Mouse (Mus musculus) liver, adult (tissue): ENCODE data around the gene Nmnat2.

Source experiments
- GATA4 ChIP-seq: IDR thresholded peaks from 2 replicates; pipeline ENCODE4 v1.6.1; 2014; ENCODE audit warnings: mild to moderate bottlenecking, low read length; ENCODE audit not compliant: insufficient replicate concordance

Gene Nmnat2

GRCm38 (mm10) chr1:153091438-153092236 lies 136.8 kb downstream of the Nmnat2 start:
- TF ChIP-seq GATA4, result no peak

DNA sequence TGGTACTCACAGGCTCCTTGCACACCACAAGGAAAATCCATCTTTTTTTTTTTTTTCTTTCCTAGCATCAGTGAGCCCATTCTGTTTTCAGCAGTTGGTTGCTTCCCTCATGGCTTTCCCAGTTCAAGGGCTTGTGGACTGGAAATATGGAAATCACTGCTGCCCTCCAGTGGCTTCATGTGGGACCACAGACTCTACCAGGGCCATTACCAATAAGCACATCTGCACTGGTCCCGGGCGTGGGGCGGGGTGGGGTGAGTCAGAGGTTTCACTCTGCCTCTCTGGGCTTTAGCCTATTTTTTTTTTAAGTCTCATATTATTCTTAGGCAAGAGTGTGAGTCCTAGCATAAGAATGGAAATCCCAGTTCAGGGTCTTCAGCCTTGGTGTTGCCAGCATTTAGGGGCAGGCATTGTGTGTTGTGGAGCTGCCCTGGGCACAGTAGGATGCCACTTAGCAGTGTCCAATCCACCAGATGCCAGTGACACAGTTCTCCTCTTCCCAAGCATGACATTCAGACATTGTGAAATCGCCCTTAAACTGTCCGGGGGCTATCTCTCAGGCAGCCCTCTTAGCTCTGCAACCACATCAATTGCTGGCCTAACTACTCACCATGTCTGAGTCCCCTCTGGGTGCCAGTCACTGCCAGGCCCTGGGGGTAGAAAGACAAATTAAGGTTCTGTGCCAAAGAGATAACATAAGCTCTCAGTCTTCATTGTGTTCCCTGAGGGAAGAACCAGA lies 137.6 kb downstream of the Nmnat2 start:
- no peak for TF ChIP-seq GATA4

GRCm38 (mm10) chr1:153093172-153093571 lies 138.4 kb downstream of the Nmnat2 start:
- no peak for TF ChIP-seq GATA4

- TF ChIP-seq GATA4, result no peak
These were observed 138.8 kb downstream of the Nmnat2 start for GRCm38 (mm10) chr1:153093581-153093980.

DNA sequence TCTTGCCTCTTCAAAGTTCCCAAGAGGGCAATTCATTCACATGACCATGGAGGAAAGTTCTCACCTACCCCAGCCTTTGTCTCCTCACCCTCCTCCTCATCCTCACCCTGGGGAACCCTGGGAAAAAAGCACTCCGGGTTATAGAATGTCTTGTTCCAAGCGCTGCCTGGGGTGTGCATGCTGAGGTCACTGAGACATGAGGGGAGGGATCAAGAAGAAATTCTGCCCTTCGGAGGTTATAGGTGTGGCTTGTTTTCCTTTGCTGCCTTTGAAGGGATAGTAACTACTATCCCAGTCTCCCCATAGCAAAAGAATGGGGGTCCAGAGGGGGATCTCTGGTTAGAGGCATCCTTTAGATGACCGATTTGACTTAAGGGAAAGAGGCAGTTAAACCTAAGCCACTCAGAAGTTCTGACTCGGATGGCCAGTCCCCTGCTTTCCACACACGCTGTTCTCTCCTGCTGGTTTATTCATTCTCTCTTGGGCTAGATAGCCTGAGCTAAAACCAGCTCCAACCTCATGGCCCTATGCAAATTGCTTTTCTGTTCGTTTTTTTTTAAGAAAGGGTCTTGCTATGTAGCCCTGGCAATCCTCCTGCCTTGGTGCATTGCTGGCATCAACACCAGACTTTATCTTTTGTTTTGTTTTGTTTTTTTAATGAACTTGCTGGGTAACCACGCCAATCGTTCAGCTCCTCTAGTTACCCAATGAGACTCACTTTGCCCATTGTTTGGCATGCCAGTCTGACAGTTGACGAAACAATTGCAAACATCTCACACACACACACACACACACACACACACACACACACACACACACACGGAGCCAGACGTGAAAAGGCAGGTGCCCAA lies 139.7 kb downstream of the Nmnat2 start:
- TF ChIP-seq GATA4, result no peak

- TF ChIP-seq GATA4, result no peak
These were observed 140.5 kb downstream of the Nmnat2 start for GRCm38 (mm10) chr1:153095328-153095727.

GRCm38 (mm10) chr1:153095826-153096727 lies 141.3 kb downstream of the Nmnat2 start:
- no peak for TF ChIP-seq GATA4

GRCm38 (mm10) chr1:153097017-153097675 lies 142.4 kb downstream of the Nmnat2 start:
- no peak for TF ChIP-seq GATA4

- TF ChIP-seq GATA4, result no peak
These were observed 143.8 kb downstream of the Nmnat2 start for GRCm38 (mm10) chr1:153098586-153098985.

DNA sequence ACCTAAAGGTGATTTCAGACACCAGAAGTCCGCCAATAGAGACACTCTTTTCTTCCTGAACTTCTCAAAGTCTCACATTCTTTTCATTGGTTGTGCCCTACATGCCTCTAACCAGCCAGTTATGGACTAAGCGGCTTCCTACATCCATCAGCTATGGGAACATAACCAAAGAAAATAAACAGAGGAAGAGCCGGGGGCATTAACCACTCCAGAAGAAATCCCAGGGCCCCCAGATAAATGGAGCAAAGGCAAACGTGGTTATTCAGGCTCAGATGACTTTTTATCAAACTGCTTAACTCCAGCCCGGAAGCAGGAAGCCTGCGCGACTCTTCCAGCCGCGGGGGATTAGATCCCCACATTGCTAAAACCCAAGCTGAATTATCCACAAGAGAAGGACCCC lies 146.1 kb downstream of the Nmnat2 start:
- no peak for TF ChIP-seq GATA4

DNA sequence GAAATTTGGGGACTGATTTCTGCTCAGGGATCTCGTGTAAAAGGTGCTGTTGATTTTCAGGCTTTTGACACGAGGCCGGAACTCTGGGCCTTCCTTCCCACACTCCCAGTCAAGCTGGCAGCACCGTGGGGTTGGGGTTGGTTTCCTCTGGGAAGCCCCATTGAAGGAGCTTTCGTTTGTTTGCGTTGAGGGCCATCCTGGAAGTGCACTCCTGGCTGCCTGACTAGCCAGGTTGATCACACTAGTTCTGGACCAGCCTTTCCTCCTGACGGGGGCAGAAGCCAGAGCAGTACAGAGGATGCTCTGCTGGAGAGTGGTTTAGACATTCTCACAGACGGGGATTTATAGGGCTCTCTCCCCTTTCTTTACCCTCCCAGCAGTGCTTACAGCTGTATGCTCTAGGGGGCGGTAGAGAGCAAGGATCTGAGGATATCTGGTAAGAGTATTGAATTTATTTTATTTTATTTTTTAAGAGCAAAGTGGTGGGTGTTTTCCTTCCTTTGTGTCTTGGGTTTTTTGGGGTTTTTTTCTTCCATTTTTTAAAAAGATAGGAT lies 146.6 kb downstream of the Nmnat2 start:
- no peak for TF ChIP-seq GATA4

- no peak for TF ChIP-seq GATA4
These were observed 147.7 kb downstream of the Nmnat2 start for GRCm38 (mm10) chr1:153102296-153103185.

GRCm38 (mm10) chr1:153103186-153103554 lies 148.4 kb downstream of the Nmnat2 start:
- no peak for TF ChIP-seq GATA4
